30 mouse cellular contexts compared by ENCODE assay signal in the genomic region with DNA sequence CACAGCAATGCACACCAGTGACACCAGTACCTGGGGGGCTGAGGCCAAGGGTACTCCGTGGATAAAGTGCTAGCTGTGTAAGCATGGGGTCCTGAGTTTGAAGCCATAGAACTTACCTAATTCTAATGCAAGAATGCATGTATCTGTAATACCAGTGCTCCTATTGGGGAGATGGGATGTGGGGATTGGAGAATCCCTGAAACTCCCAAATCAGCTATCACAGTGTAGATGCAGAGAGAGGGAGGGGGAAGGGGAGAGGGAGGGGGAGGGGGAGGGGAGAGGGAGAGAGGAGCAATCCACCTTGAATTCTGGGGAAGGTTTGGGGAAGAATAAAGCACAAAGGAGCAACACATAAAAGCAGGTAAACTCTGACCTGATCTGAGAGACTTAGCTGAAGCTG.
DNase-seq lines count a peak whose midpoint lies in the region; ATAC-seq lines count a peak whose summit lies in the region.
"Had no signal": no experiment of that assay in that cellular context is flagged by ENCODE, and none has a peak within 500 bp of the region (broad histone marks: within the 10 kb centered on the region; RNA-seq: fewer than 3 reads in every experiment).

No protein-coding gene starts in this region.

- WGBS in forebrain, embryonic 11.5 days = 59% methylated on average over 1 of the region's 1 CpGs
- WGBS in forebrain, embryonic 10.5 days = 61% methylated on average over 1 of the region's 1 CpGs

- H3K4me3 ChIP-seq in forebrain, embryonic 11.5 days (ENCODE audit: low read depth, low read length) = no peak overlapping the region
- no peak overlapping the region for H3K4me3 ChIP-seq in forebrain, embryonic 10.5 days
- H3K4me3 ChIP-seq: embryonic facial prominence, embryonic 10.5 days; embryonic facial prominence, embryonic 13.5 days; erythroblast, embryonic 14.5 days; gastrocnemius, adult 2 months; heart, embryonic 13.5 days; hindbrain, embryonic 13.5 days had no signal

- no peak overlapping the region for H3K27ac ChIP-seq in forebrain, embryonic 11.5 days (ENCODE audit: low read depth, low read length)
- H3K27ac ChIP-seq in forebrain, embryonic 10.5 days = no peak overlapping the region
- H3K27ac ChIP-seq: embryonic facial prominence, embryonic 10.5 days; embryonic facial prominence, embryonic 13.5 days; gastrocnemius, adult 2 months; heart, embryonic 13.5 days; hindbrain, embryonic 13.5 days; hindbrain, postnatal 0 days had no signal

- no peaks in the 10 kb centered on the region for H3K36me3 ChIP-seq in forebrain, embryonic 11.5 days (ENCODE audit: control insufficient read depth, insufficient read depth, low read length)
- no peaks in the 10 kb centered on the region for H3K36me3 ChIP-seq in forebrain, embryonic 10.5 days (replicated peaks)
- H3K36me3 ChIP-seq: embryonic facial prominence, embryonic 10.5 days; embryonic facial prominence, embryonic 13.5 days; G1E; heart, embryonic 13.5 days; hindbrain, embryonic 13.5 days had no signal

- no peaks in the 10 kb centered on the region for H3K27me3 ChIP-seq in forebrain, embryonic 11.5 days (ENCODE audit: control insufficient read depth, insufficient read depth, low read length)
- no peaks in the 10 kb centered on the region for H3K27me3 ChIP-seq in forebrain, embryonic 10.5 days (ENCODE audit: poor library complexity, severe bottlenecking)
- H3K27me3 ChIP-seq: embryonic facial prominence, embryonic 13.5 days; heart, embryonic 13.5 days; hindbrain, embryonic 13.5 days had no signal

- H3K4me1 ChIP-seq in forebrain, embryonic 11.5 days (replicated peaks; ENCODE audit: control insufficient read depth, insufficient read depth, low read length) = no peaks in the 10 kb centered on the region
- peaks cover 8% of the 10 kb centered on the region for H3K4me1 ChIP-seq in forebrain, embryonic 10.5 days
- H3K4me1 ChIP-seq: embryonic facial prominence, embryonic 13.5 days had no signal

- no peaks in the 10 kb centered on the region for H3K9me3 ChIP-seq in forebrain, embryonic 11.5 days (ENCODE audit: control insufficient read depth, low read length)
- H3K9me3 ChIP-seq in forebrain, embryonic 10.5 days = no peaks in the 10 kb centered on the region
- H3K9me3 ChIP-seq: embryonic facial prominence, embryonic 10.5 days; embryonic facial prominence, embryonic 13.5 days; G1E; heart, embryonic 13.5 days; hindbrain, embryonic 13.5 days had no signal

- no peak overlapping the region for H3K9ac ChIP-seq in forebrain, embryonic 11.5 days (ENCODE audit: low read length)
- H3K9ac ChIP-seq: embryonic facial prominence, embryonic 13.5 days; forebrain, postnatal 0 days; heart, embryonic 13.5 days; hindbrain, embryonic 13.5 days had no signal

- ATAC-seq in forebrain, embryonic 11.5 days (replicated peaks; ENCODE audit: low FRiP score) = no peak
- ATAC-seq: forebrain, embryonic 14.5 days; forebrain, postnatal 0 days; hindbrain, postnatal 0 days; inflammation-experienced regulatory T-cells, adult 6 months; intestine, embryonic 16.5 days; Patski had no signal

- H3K4me2 ChIP-seq in forebrain, embryonic 11.5 days (ENCODE audit: low read depth, low read length, severe bottlenecking) = no peak overlapping the region
- H3K4me2 ChIP-seq: embryonic facial prominence, embryonic 13.5 days; heart, embryonic 13.5 days; hindbrain, embryonic 13.5 days had no signal

- DNase-seq in forebrain, embryonic 11.5 days (ENCODE audit: low spot score) = peak; percentile 22
- no peak for DNase-seq in forebrain, embryonic 10.5 days (ENCODE audit: extremely low spot score, low spot score)
- DNase-seq in testis, postnatal 10 days (ENCODE audit: low spot score) = peak; percentile 7
- DNase-seq in testis, postnatal 14 days (ENCODE audit: low spot score) = no peak
- DNase-seq in R1 (ENCODE audit: low read depth, low spot score) = peak; percentile 57
- DNase-seq in layer of hippocampus, postnatal 36 days = no peak
- DNase-seq: adrenal gland, adult 2 months; adrenal gland, postnatal 14 days; cerebellum, adult 11 months; cerebellum, adult 2 months; cerebellum, adult 9-11 months; cerebellum, postnatal 25 days; embryo, embryonic 11 days; forebrain, postnatal 0 days; gastrocnemius, adult 2 months; gastrocnemius, postnatal 25 days; heart, adult 18-20 months; heart, postnatal 14 days; kidney, adult 18-20 months had no signal

Comparison
In these comparisons a context has a peak if more than half of its experiments do, and no peak if none do; other contexts are left out.
1. DNase-seq: peak in forebrain, embryonic 11.5 days (single experiment), testis, postnatal 10 days (single experiment) and R1 (single experiment); none in forebrain, embryonic 10.5 days (single experiment), testis, postnatal 14 days (single experiment) and layer of hippocampus, postnatal 36 days (0 of 2).